Mouse (Mus musculus) liver (tissue): Measurements from ENCODE around the gene Upp2.

Source experiments
- DNase-seq: peaks from one replicate; pipeline ENCODE4 v3.0.0-alpha.2; 2020; ENCODE audit warnings: mixed read lengths

Upp2 gene

GRCm38 (mm10) chr2:58778986-58779495 is 211.9 kb downstream of the Upp2 start:
- no peak for DNase-seq

- no peak for DNase-seq
These were observed 216.4 kb downstream of the Upp2 start for GRCm38 (mm10) chr2:58783526-58783925.

GRCm38 (mm10) chr2:58786177-58786576 is 219.1 kb downstream of the Upp2 start:
- DNase-seq = no peak

- DNase-seq = no peak
These were observed 219.6 kb downstream of the Upp2 start for GRCm38 (mm10) chr2:58786681-58787080.

- no peak for DNase-seq
These were observed 220.3 kb downstream of the Upp2 start for GRCm38 (mm10) chr2:58787360-58787759.

- no peak for DNase-seq
These were observed 222.8 kb downstream of the Upp2 start for GRCm38 (mm10) chr2:58789934-58790333.

GRCm38 (mm10) chr2:58790361-58790760 is 223.3 kb downstream of the Upp2 start:
- DNase-seq = no peak

- no peak for DNase-seq
These were observed 227.4 kb downstream of the Upp2 start for GRCm38 (mm10) chr2:58794489-58794888.

GRCm38 (mm10) chr2:58795432-58795831 is 228.3 kb downstream of the Upp2 start:
- DNase-seq = no peak

- DNase-seq = no peak
These were observed 230.4 kb downstream of the Upp2 start for GRCm38 (mm10) chr2:58797506-58797905.

- DNase-seq = no peak
These were observed 232.0 kb downstream of the Upp2 start for GRCm38 (mm10) chr2:58799126-58799525.

- no peak for DNase-seq
These were observed 232.5 kb downstream of the Upp2 start for GRCm38 (mm10) chr2:58799623-58800022.

GRCm38 (mm10) chr2:58812941-58813340 is 245.8 kb downstream of the Upp2 start:
- DNase-seq = no peak

GRCm38 (mm10) chr2:58828910-58829600 is 262.0 kb downstream of the Upp2 start:
- no peak for DNase-seq

- no peak for DNase-seq
These were observed 263.1 kb downstream of the Upp2 start for GRCm38 (mm10) chr2:58829981-58830742.

GRCm38 (mm10) chr2:58832253-58832980 is 265.3 kb downstream of the Upp2 start:
- DNase-seq = no peak

GRCm38 (mm10) chr2:58841021-58841420 is 273.9 kb downstream of the Upp2 start:
- no peak for DNase-seq

GRCm38 (mm10) chr2:58842443-58842842 is 275.3 kb downstream of the Upp2 start:
- no peak for DNase-seq
